Mouse (Mus musculus): Measurements from ENCODE around the gene Ffar1. TPM values are rescaled to one million over a fixed set of nuclear protein-coding genes. Genes with fewer than 3 reads are reported as not detected.

The Ffar1 gene
- polyA plus RNA-seq, 1 experiment = not detected

DNA sequence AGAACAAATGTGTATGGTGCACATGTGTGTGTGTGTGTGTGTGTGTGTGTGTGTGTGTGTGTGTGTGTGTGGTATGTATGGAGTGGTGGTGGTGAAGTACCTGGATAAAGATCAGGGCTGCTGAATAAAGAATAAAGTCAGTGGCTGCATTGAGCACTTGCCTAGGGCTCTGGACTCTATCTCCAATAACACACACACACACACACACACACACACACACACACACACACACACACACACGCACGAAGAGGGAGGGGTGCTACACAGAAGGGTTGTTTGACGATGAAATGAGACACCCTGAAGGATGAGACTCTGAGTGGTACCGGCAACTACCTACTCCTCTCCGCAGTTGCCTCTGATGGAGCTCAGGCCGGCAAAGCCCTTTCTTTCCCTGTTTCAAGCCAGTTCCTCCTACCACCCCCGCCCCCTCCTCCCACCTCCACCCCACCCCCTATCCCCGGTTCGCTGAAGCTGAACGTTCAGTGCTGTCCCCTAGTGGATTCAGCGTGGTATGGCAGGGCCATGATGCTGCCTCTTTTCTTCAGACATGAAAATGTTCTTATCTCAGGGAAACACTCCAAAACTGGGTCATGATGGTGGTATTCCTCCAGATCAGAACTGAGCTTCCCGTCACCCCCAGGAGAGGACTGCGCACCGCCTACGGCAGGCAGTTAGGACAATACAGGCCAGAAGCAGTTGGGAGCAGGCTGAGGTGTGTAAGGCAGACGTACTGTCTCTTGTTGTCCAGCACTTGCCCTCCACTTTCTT lies 1.5 kb downstream of the Ffar1 start:
- H3K36me3 ChIP-seq (ENCODE audit: control insufficient read depth, insufficient read depth) = no peaks in the 10 kb centered on the region
- TF ChIP-seq POLR2AphosphoS2 (IDR thresholded peaks at IDR 0.05; ENCODE audit: insufficient read length, low read depth) = no peak
- no peak for TF ChIP-seq SRF (IDR thresholded peaks at IDR 0.05; ENCODE audit: control insufficient read depth, insufficient read length, low read depth)
- no peak for TF ChIP-seq POLR2A (IDR thresholded peaks at IDR 0.05; ENCODE audit: insufficient read length, low read depth)
- TF ChIP-seq MAX (IDR thresholded peaks at IDR 0.05; ENCODE audit: low read depth) = no peak
- no peak for TF ChIP-seq TCF3 (IDR thresholded peaks at IDR 0.05; ENCODE audit: insufficient read length, low read depth)
- no peak for TF ChIP-seq MYOG (IDR thresholded peaks at IDR 0.05; ENCODE audit: control insufficient read depth in 1 of 3, insufficient read depth in 1 of 3, insufficient read length in 2 of 3, low read depth in 2 of 3)
- no peak for TF ChIP-seq MYOD1 (IDR thresholded peaks at IDR 0.05; ENCODE audit: control insufficient read depth in 1 of 3, insufficient read length in 2 of 3, low read depth in 2 of 3)
- no peak for TF ChIP-seq CEBPB (IDR thresholded peaks at IDR 0.05; ENCODE audit: insufficient read depth, poor library complexity, severe bottlenecking)
- TF ChIP-seq USF1 (IDR thresholded peaks at IDR 0.05; ENCODE audit: low read depth) = no peak
- TF ChIP-seq REST (IDR thresholded peaks at IDR 0.05; ENCODE audit: insufficient read depth, insufficient read length) = no peak
- no peak for TF ChIP-seq TCF12 (IDR thresholded peaks at IDR 0.05; ENCODE audit: insufficient read depth, poor library complexity, severe bottlenecking)
- no peak for TF ChIP-seq E2F4 (IDR thresholded peaks at IDR 0.05; ENCODE audit: insufficient read depth)
- no peaks in the 10 kb centered on the region for H3K79me2 ChIP-seq (ENCODE audit: control insufficient read depth, insufficient read depth)
- no peak overlapping the region for H3K4me2 ChIP-seq (ENCODE audit: low read depth)
- peaks cover 58% of the 10 kb centered on the region for H3K27me3 ChIP-seq (ENCODE audit: control insufficient read depth, insufficient read depth, insufficient read length)
- H3ac ChIP-seq (ENCODE audit: control insufficient read depth, insufficient read length) = no peak overlapping the region
- H3K4me3 ChIP-seq = no peak overlapping the region

DNA sequence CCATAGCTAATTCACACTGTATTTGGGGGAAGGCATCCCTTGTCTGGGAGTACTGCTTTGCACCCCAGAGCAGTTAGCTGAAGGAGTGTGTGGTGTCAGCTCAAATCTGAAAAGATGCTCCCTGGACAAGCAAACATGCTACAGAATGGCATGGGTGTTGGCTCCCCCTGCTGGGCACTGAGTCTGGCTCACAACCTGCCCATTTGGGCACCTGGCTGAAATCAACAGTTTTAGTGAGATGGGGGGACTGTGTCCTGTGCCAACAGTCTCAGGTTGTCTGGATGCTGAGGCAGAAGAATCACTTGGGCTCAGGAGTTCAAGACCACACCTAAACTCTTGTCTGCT lies 2.1 kb downstream of the Ffar1 start:
- Histone ChIP-seq H3K79me2 (ENCODE audit: control insufficient read depth, insufficient read depth) (no peaks in the 10 kb centered on the region), H3K27me3 (ENCODE audit: control insufficient read depth, insufficient read depth, insufficient read length) (peaks cover 63% of the 10 kb centered on the region), H3K4me2 (ENCODE audit: low read depth) (no peak overlapping the region), H3K36me3 (ENCODE audit: control insufficient read depth, insufficient read depth) (no peaks in the 10 kb centered on the region), H3K4me3 (no peak overlapping the region), H3ac (ENCODE audit: control insufficient read depth, insufficient read length) (no peak overlapping the region)
- no peak for TF ChIP-seq USF1 (IDR thresholded peaks at IDR 0.05; ENCODE audit: low read depth)
- TF ChIP-seq MYOD1 (IDR thresholded peaks at IDR 0.05; ENCODE audit: control insufficient read depth in 1 of 3, insufficient read length in 2 of 3, low read depth in 2 of 3) = no peak
- TF ChIP-seq CEBPB (IDR thresholded peaks at IDR 0.05; ENCODE audit: insufficient read depth, poor library complexity, severe bottlenecking) = no peak
- TF ChIP-seq E2F4 (IDR thresholded peaks at IDR 0.05; ENCODE audit: insufficient read depth) = no peak
- no peak for TF ChIP-seq TCF12 (IDR thresholded peaks at IDR 0.05; ENCODE audit: insufficient read depth, poor library complexity, severe bottlenecking)
- no peak for TF ChIP-seq REST (IDR thresholded peaks at IDR 0.05; ENCODE audit: insufficient read depth, insufficient read length)
- TF ChIP-seq TCF3 (IDR thresholded peaks at IDR 0.05; ENCODE audit: insufficient read length, low read depth) = no peak
- no peak for TF ChIP-seq POLR2AphosphoS2 (IDR thresholded peaks at IDR 0.05; ENCODE audit: insufficient read length, low read depth)
- TF ChIP-seq MAX (IDR thresholded peaks at IDR 0.05; ENCODE audit: low read depth) = no peak

DNA sequence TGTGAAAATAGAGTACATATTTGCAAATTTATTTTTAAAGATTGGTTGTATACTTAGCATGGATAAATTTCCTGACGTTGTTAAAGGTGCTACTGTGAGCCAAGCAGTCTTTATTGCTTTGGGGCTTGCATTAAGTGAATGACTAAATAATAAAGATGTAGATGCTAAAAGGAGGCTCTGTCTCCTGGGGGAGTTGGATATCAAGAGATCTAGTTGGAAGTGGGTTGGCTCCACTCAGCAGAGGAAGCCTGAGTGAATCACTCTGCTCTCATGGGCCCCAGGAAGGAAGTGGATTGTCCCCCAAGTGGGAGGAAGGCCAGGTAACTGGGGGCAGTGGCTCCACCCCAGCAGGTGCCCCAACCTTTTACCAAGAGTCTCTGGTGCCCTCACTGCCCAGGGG lies 3.6 kb downstream of the Ffar1 start:
- TF ChIP-seq POLR2AphosphoS2 (IDR thresholded peaks at IDR 0.05; ENCODE audit: insufficient read length, low read depth) = no peak
- TF ChIP-seq REST (IDR thresholded peaks at IDR 0.05; ENCODE audit: insufficient read depth, insufficient read length) = no peak
- no peak for TF ChIP-seq USF1 (IDR thresholded peaks at IDR 0.05; ENCODE audit: low read depth)
- TF ChIP-seq MYOG (IDR thresholded peaks at IDR 0.05; ENCODE audit: control insufficient read depth in 1 of 3, insufficient read depth in 1 of 3, insufficient read length in 2 of 3, low read depth in 2 of 3) = no peak
- no peak for TF ChIP-seq MYOD1 (IDR thresholded peaks at IDR 0.05; ENCODE audit: control insufficient read depth in 1 of 3, insufficient read length in 2 of 3, low read depth in 2 of 3)
- TF ChIP-seq TCF3 (IDR thresholded peaks at IDR 0.05; ENCODE audit: insufficient read length, low read depth) = no peak
- TF ChIP-seq MAX (IDR thresholded peaks at IDR 0.05; ENCODE audit: low read depth) = no peak
- no peak for TF ChIP-seq SRF (IDR thresholded peaks at IDR 0.05; ENCODE audit: control insufficient read depth, insufficient read length, low read depth)
- TF ChIP-seq TCF12 (IDR thresholded peaks at IDR 0.05; ENCODE audit: insufficient read depth, poor library complexity, severe bottlenecking) = no peak
- no peak for TF ChIP-seq POLR2A (IDR thresholded peaks at IDR 0.05; ENCODE audit: insufficient read length, low read depth)
- no peak for TF ChIP-seq CEBPB (IDR thresholded peaks at IDR 0.05; ENCODE audit: insufficient read depth, poor library complexity, severe bottlenecking)
- TF ChIP-seq E2F4 (IDR thresholded peaks at IDR 0.05; ENCODE audit: insufficient read depth) = no peak
- H3K79me2 ChIP-seq (ENCODE audit: control insufficient read depth, insufficient read depth) = no peaks in the 10 kb centered on the region
- no peak overlapping the region for H3ac ChIP-seq (ENCODE audit: control insufficient read depth, insufficient read length)
- no peak overlapping the region for H3K4me2 ChIP-seq (ENCODE audit: low read depth)
- no peaks in the 10 kb centered on the region for H3K36me3 ChIP-seq (ENCODE audit: control insufficient read depth, insufficient read depth)
- no peak overlapping the region for H3K4me3 ChIP-seq
- peaks cover 61% of the 10 kb centered on the region for H3K27me3 ChIP-seq (ENCODE audit: control insufficient read depth, insufficient read depth, insufficient read length)

DNA sequence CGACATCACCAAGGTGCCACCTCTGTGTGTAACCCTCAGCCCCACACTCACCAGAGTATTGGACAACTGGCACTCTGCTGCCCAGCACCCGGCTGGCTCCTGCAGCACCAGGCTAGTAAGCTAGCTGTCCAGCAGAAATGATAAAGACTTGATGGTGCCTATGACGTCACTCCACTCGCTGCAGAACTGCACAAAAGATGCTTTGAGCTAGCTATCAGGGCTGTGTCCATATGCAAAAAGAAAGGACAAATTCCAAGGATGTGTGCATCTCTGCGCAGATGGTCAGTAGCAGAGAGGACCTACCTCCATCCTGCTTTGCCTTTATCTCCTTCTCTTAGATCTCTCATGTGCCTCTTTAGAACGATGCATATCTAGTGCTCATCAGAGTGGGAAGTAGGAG lies 5.3 kb downstream of the Ffar1 start, which contains the start of gene Ffar3:
Gene Ffar3, minus strand, starts transcription at position 101 of the 400 bp plus-strand sequence.
- H3K36me3 ChIP-seq (ENCODE audit: control insufficient read depth, insufficient read depth) = no peaks in the 10 kb centered on the region
- no peak within 1 kb of the TSS for H3K4me3 ChIP-seq
- no peak for TF ChIP-seq USF1 (IDR thresholded peaks at IDR 0.05; ENCODE audit: low read depth)
- no peak for TF ChIP-seq POLR2AphosphoS2 (IDR thresholded peaks at IDR 0.05; ENCODE audit: insufficient read length, low read depth)
- no peak for TF ChIP-seq SRF (IDR thresholded peaks at IDR 0.05; ENCODE audit: control insufficient read depth, insufficient read length, low read depth)
- TF ChIP-seq E2F4 (IDR thresholded peaks at IDR 0.05; ENCODE audit: insufficient read depth) = no peak
- TF ChIP-seq POLR2A (IDR thresholded peaks at IDR 0.05; ENCODE audit: insufficient read length, low read depth) = no peak
- no peak for TF ChIP-seq CEBPB (IDR thresholded peaks at IDR 0.05; ENCODE audit: insufficient read depth, poor library complexity, severe bottlenecking)
- no peak for TF ChIP-seq MYOD1 (IDR thresholded peaks at IDR 0.05; ENCODE audit: control insufficient read depth in 1 of 3, insufficient read length in 2 of 3, low read depth in 2 of 3)
- no peak for TF ChIP-seq TCF3 (IDR thresholded peaks at IDR 0.05; ENCODE audit: insufficient read length, low read depth)
- no peak within 1 kb of the TSS for H3ac ChIP-seq (ENCODE audit: control insufficient read depth, insufficient read length)
- H3K79me2 ChIP-seq (ENCODE audit: control insufficient read depth, insufficient read depth) = no peaks in the 10 kb centered on the region
- H3K4me2 ChIP-seq (ENCODE audit: low read depth) = no peak within 1 kb of the TSS
- peaks cover 49% of the 10 kb centered on the region for H3K27me3 ChIP-seq (ENCODE audit: control insufficient read depth, insufficient read depth, insufficient read length)
